Mouse (Mus musculus) forebrain, embryonic 10.5 days (tissue): Measurements from ENCODE around the gene Bglap2. TPM values are rescaled to one million over a fixed set of nuclear protein-coding genes. Genes with fewer than 3 reads are reported as not detected.
A peak's percentile ranks its signal among the peaks of the same experiment; 100 is the strongest.
"Not testable (repeated sequence)": the region's sequence is repeated elsewhere in the genome, so short reads cannot be mapped to it uniquely, and the experiment has no call there.

ENCODE experiments used
- DNase-seq: peaks from one replicate; pipeline ENCODE4 v3.0.0-alpha.2; 2017; ENCODE audit warnings: low spot score; ENCODE audit errors: extremely low spot score
- H3K27ac ChIP-seq: fragments of 300-500 bp; sonication (generic); 2 replicates; pipeline ENCODE4 v1.5.1; 2016; ENCODE audit warnings: mild to moderate bottlenecking
- H3K27me3 ChIP-seq: fragments of 300-500 bp; sonication (generic); 2 replicates; pipeline ENCODE4 v1.6.1; 2016; ENCODE audit warnings: mild to moderate bottlenecking; ENCODE audit not compliant: poor library complexity, severe bottlenecking
- H3K36me3 ChIP-seq: fragments of 300-500 bp; sonication (generic); replicated peaks from 2 replicates; pipeline ENCODE4 v1.6.1; 2016; ENCODE audit warnings: mild to moderate bottlenecking, moderate library complexity
- H3K4me1 ChIP-seq: fragments of 300-500 bp; sonication (generic); 2 replicates; pipeline ENCODE4 v1.6.1; 2016
- H3K4me3 ChIP-seq: fragments of 300-500 bp; sonication (generic); 2 replicates; pipeline ENCODE4 v1.5.1; 2016; ENCODE audit warnings: mild to moderate bottlenecking, moderate library complexity
- H3K9me3 ChIP-seq: fragments of 300-500 bp; sonication (generic); 2 replicates; pipeline ENCODE4 v1.6.1; 2016; ENCODE audit warnings: mild to moderate bottlenecking, moderate library complexity
- WGBS: fragments of 180-500 bp; shearing (Covaris S2); methylation state at CpG from one replicate; pipeline ENCODE4 v1.1.7; 2016; 5-methylcytosine and 5-hydroxymethylcytosine counted together
- polyA plus RNA-seq: library from polyadenylated mRNA; unstranded; fragments of >200 nt; fragmentation: Nextera tagmentation; extraction: Ambion mirVana; gene quantifications from 2 replicates; pipeline ENCODE4 v1.2.1, GENCODE M21; 2016

Bglap2 gene
- polyA plus RNA-seq = not detected in 2 replicates

- H3K27me3 ChIP-seq, H3K36me3 ChIP-seq, DNase-seq, H3K4me3 ChIP-seq, H3K9me3 ChIP-seq, H3K27ac ChIP-seq: not testable (repeated sequence)
- 76% methylated on average over 5 of the region's 5 CpGs for WGBS
- peaks cover 28% of the 10 kb centered on the region for H3K4me1 ChIP-seq
Measured at GRCm38 (mm10) chr3:88378599-88378998, at the start of gene Bglap2. Bglap2 (minus strand) TSS chr3:88378699.

DNA sequence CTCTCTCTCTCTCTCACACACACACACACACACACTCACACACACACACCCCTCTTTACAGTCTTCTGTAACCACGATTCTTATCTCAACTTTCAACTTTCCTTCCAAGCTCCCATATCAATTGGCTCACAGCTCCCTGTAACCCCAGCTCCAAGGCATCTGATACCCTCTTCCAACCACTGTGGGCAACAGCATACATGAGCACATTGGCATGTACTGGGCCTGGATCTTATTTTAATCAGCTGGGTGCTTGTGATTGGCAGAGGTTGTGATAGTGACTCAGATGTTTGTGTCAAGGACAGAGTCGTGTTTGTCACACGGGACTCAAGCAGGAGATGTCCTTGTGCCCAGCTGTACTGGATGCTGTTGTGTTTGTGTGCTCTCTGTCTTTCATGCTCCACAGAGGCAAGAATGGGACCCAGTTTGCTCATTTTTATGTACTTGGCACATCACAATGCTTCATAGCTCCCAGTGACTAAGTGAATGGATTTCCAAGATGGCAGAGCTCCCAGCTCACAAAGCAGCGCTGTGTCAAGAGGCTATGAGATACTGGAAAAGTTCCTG lies 48.9 kb upstream of the Bglap2 start:
- Histone ChIP-seq H3K4me1 (peaks cover 26% of the 10 kb centered on the region), H3K4me3 (no peak overlapping the region), H3K36me3 (no peaks in the 10 kb centered on the region), H3K9me3 (no peaks in the 10 kb centered on the region), H3K27me3 (no peaks in the 10 kb centered on the region), H3K27ac (no peak overlapping the region)
- no peak for DNase-seq
- 90% methylated on average over 4 of the region's 4 CpGs for WGBS

GRCm38 (mm10) chr3:88425708-88426420 lies 47.4 kb upstream of the Bglap2 start:
- peaks cover 12% of the 10 kb centered on the region for H3K36me3 ChIP-seq
- WGBS = 86% methylated on average over 10 of the region's 10 CpGs
- H3K9me3 ChIP-seq = no peaks in the 10 kb centered on the region
- peak overlapping the region; percentile 80 for H3K27ac ChIP-seq
- no peaks in the 10 kb centered on the region for H3K27me3 ChIP-seq
- peak overlapping the region; percentile 88; the same call in 1 of the 2 replicates for H3K4me3 ChIP-seq
- no peak for DNase-seq
- peaks cover 33% of the 10 kb centered on the region for H3K4me1 ChIP-seq

- Histone ChIP-seq H3K27me3 (no peaks in the 10 kb centered on the region), H3K36me3 (peaks cover 17% of the 10 kb centered on the region), H3K9me3 (no peaks in the 10 kb centered on the region), H3K4me1 (peaks cover 33% of the 10 kb centered on the region), H3K4me3 (peak overlapping the region; percentile 88), H3K27ac (peak overlapping the region; percentile 80)
- 7% methylated on average over 2 of the region's 2 CpGs for WGBS
- no peak for DNase-seq
Measured at GRCm38 (mm10) chr3:88425330-88425689, 46.8 kb upstream of the Bglap2 start.

DNA sequence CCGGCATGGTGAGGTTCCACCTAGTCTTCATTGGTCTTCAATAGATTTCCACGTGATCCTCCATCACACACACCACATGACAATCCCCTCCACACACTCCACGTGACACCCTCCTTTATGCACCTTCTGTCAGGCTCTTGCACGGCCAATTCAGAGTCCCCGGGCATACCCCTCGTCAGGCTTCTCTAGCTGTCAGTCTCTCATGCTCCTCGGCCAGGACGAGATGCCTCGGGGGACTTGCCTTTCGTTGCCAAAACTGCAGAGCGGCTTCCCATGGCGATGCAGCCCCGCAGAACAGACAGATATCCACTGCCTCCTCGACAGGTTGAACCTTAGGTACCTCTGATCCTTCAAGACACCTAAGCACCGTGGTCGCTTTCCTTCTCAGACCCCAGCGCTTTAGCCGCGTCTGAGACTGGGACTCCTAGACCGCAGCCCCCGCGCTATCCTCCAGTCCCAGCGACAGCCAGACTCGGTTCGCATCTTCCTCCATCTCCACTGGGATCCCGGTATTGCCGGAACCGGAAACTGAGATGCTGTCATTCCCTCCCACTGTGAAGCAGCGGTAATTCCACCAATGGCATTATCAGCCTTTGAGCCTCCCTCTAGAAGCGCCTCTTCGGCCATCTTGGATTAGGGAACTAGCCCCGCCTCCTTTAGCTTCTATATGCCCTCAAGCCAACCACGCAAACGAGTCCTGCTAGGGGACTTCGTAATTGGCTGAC lies 46.3 kb upstream of the Bglap2 start, which contains the start of gene Slc25a44:
TSS of gene Slc25a44 (minus strand) at position 535 of the 725 bp plus-strand sequence.
- Histone ChIP-seq H3K4me1 (peaks cover 33% of the 10 kb centered on the region), H3K27ac (peak within 1 kb of the TSS; percentile 80), H3K27me3 (no peaks in the 10 kb centered on the region), H3K9me3 (no peaks in the 10 kb centered on the region), H3K4me3 (peak within 1 kb of the TSS; percentile 88), H3K36me3 (peaks cover 23% of the 10 kb centered on the region)
- 2% methylated on average over 35 of the region's 35 CpGs for WGBS
- DNase-seq = peak; percentile 93

- no peaks in the 10 kb centered on the region for H3K9me3 ChIP-seq
- peaks cover 49% of the 10 kb centered on the region for H3K36me3 ChIP-seq
- H3K4me1 ChIP-seq = peaks cover 33% of the 10 kb centered on the region
- H3K27ac ChIP-seq = no peak overlapping the region
- H3K27me3 ChIP-seq = no peaks in the 10 kb centered on the region
- no peak for DNase-seq
- 44% methylated on average over 9 of the region's 9 CpGs for WGBS
- 0 out of 2 replicates have a peak overlapping the region, but pooled peaks have one; percentile 6 for H3K4me3 ChIP-seq
Measured at GRCm38 (mm10) chr3:88422020-88422720, 43.7 kb upstream of the Bglap2 start.

DNA sequence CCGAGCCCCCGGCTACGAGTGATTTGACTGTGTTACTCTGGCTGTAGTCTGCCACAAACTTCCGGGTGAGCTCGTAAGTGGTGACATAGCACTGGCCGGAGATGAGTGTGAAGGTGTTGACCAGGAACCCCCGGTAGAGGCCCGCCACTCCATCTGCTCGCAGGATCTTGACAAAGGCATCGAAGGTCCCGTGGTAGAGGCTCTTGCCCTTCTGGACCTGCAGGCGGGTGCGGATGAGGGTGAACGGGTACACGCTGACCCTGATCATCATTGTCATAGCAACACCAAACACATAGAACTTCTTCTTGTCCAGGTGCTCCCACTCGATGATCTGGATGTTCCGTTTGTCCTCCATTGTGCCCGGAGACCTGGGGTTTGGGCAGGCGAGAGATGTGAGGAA lies 42.3 kb upstream of the Bglap2 start:
- H3K36me3 ChIP-seq = peaks cover 63% of the 10 kb centered on the region
- DNase-seq = no peak
- H3K9me3 ChIP-seq = no peaks in the 10 kb centered on the region
- no peak overlapping the region for H3K4me3 ChIP-seq
- peaks cover 33% of the 10 kb centered on the region for H3K4me1 ChIP-seq
- H3K27ac ChIP-seq = no peak overlapping the region
- 95% methylated on average over 19 of the region's 19 CpGs for WGBS
- no peaks in the 10 kb centered on the region for H3K27me3 ChIP-seq

DNA sequence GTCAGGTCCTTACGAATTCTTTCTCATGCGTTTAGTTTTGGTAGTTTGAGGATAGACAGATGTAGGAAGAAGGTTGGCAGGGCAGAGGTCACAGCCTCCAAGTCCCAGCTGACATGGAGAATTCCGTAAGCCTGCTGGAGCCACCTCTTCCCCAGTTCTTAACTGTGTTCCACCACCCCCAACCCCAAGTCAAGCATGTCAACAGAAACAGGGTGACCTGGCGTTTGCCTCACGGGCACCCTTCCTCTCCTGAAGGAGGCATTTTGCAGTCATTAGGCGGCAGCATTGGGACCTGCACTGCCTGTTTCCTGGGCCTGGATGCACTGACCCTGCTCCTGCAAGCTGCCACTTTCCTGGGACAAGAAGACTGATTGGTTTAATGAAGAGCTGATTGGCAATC lies 39.5 kb upstream of the Bglap2 start:
- peaks cover 89% of the 10 kb centered on the region for H3K36me3 ChIP-seq
- no peak for DNase-seq
- no peak overlapping the region for H3K27ac ChIP-seq
- H3K4me1 ChIP-seq = peaks cover 10% of the 10 kb centered on the region
- H3K4me3 ChIP-seq = no peak overlapping the region
- H3K27me3 ChIP-seq = no peaks in the 10 kb centered on the region
- H3K9me3 ChIP-seq = no peaks in the 10 kb centered on the region
- WGBS = 87% methylated on average over 6 of the region's 6 CpGs

DNA sequence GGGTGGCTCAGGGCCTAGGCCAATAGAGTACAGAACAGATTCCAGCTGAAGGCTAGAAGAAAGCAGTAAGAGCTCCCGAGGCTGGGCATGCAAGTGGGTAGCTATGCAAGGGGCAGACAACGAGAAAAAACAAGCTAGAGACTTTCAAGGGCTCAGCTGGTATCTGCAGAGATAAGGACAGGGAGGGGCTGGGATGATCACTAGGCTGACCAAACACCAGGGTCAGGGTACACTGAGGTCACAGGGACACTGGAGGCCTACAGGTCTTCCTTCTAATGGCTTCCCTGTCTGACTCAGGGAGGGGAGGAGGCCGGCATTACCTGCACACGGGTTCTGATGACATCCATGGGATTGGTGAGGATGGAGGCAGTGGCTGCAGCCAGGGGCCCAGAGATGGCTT lies 37.2 kb upstream of the Bglap2 start:
- no peak overlapping the region for H3K27ac ChIP-seq
- no peaks in the 10 kb centered on the region for H3K9me3 ChIP-seq
- DNase-seq = no peak
- peaks cover 97% of the 10 kb centered on the region for H3K36me3 ChIP-seq
- WGBS = 85% methylated on average over 4 of the region's 4 CpGs
- H3K4me1 ChIP-seq = peaks cover 5% of the 10 kb centered on the region
- H3K27me3 ChIP-seq = no peaks in the 10 kb centered on the region
- no peak overlapping the region for H3K4me3 ChIP-seq

GRCm38 (mm10) chr3:88412636-88413035 lies 34.1 kb upstream of the Bglap2 start:
- DNase-seq = no peak
- WGBS = 92% methylated on average over 11 of the region's 11 CpGs
- H3K27me3 ChIP-seq = no peaks in the 10 kb centered on the region
- H3K9me3 ChIP-seq = no peaks in the 10 kb centered on the region
- no peak overlapping the region for H3K4me3 ChIP-seq
- peaks cover 28% of the 10 kb centered on the region for H3K4me1 ChIP-seq
- no peak overlapping the region for H3K27ac ChIP-seq
- peaks cover 67% of the 10 kb centered on the region for H3K36me3 ChIP-seq

GRCm38 (mm10) chr3:88411681-88412080 lies 33.2 kb upstream of the Bglap2 start:
- no peaks in the 10 kb centered on the region for H3K9me3 ChIP-seq
- H3K4me1 ChIP-seq = peaks cover 37% of the 10 kb centered on the region
- no peak overlapping the region for H3K27ac ChIP-seq
- 96% methylated on average over 4 of the region's 4 CpGs for WGBS
- peaks cover 58% of the 10 kb centered on the region for H3K36me3 ChIP-seq
- H3K27me3 ChIP-seq = no peaks in the 10 kb centered on the region
- no peak for DNase-seq
- H3K4me3 ChIP-seq = no peak overlapping the region

- 25% methylated on average over 7 of the region's 7 CpGs for WGBS
- peak overlapping the region; percentile 99 for H3K27ac ChIP-seq
- no peak for DNase-seq
Measured at GRCm38 (mm10) chr3:88410645-88411031, 32.1 kb upstream of the Bglap2 start.

More at GRCm38 (mm10) chr3:88410645-88411031, 32.1 kb upstream of the Bglap2 start:
- peaks cover 47% of the 10 kb centered on the region for H3K36me3 ChIP-seq
- H3K4me3 ChIP-seq = peak overlapping the region; percentile 83
- no peaks in the 10 kb centered on the region for H3K27me3 ChIP-seq
- no peaks in the 10 kb centered on the region for H3K9me3 ChIP-seq
- peaks cover 37% of the 10 kb centered on the region for H3K4me1 ChIP-seq
